In the genomic region with DNA sequence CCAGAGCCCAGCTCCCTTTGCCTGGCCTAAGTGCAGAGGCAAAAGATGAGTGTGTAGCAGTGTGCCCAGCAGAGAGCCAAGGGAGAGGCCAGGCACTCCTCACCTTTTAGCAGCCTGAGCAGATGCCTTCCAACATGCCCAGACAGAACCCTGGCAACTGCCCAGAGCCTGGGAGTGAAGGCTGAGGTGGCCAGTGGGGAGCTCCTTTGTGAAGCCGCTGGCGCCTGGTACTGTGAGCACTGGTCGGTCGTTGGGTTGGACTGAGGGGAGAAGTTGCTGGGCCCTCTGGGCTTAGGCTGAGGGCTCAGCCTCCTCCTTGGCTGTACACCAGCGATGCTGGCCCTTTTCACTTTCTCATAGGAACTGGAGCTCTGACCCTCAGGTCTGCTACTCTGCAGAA, we compare ENCODE assay signal across 9 mouse cellular contexts. TPM values are rescaled to one million over a fixed set of nuclear protein-coding genes. Genes with fewer than 3 reads are reported as not detected.
A peak's percentile ranks its signal among the peaks of the same experiment; 100 is the strongest.
DNase-seq lines count a peak whose midpoint lies in the region; ATAC-seq and TF ChIP-seq lines count a peak whose summit lies in the region.
"Had no signal": no experiment of that assay in that cellular context is flagged by ENCODE, and none has a peak within 500 bp of the region (broad histone marks: within the 10 kb centered on the region; RNA-seq: fewer than 3 reads in every experiment).

No protein-coding gene starts in this region.

- WGBS in midbrain, embryonic 15.5 days: 42% methylated on average over 5 of the region's 5 CpGs

- H3K9ac ChIP-seq in midbrain, embryonic 15.5 days: no peak overlapping the region

- peaks cover 9% of the 10 kb centered on the region for H3K4me1 ChIP-seq in midbrain, embryonic 15.5 days

- H3K27ac ChIP-seq in left cerebral cortex, adult 2 months: peak overlapping the region; percentile 26
- peak overlapping the region; percentile 35; the same call in 1 of the 2 replicates for H3K27ac ChIP-seq in midbrain, embryonic 15.5 days

- no peak overlapping the region for H3K4me3 ChIP-seq in left cerebral cortex, adult 2 months
- H3K4me3 ChIP-seq in midbrain, embryonic 15.5 days: no peak overlapping the region

- DNase-seq in left cerebral cortex, adult 2 months (ENCODE audit: extremely low spot score in 1 of 2, low spot score in 2 of 2): peak in 1 of 2 experiments; percentile 18
- DNase-seq in left cerebral cortex, adult 11 months (ENCODE audit: low spot score): no peak
- DNase-seq in cerebellum, adult 8-10 months: peak; percentile 24
- DNase-seq in gastrocnemius, postnatal 36 days: peak; percentile 58 to 65
- DNase-seq in kidney, adult 9 months: peak; percentile 31
- peak; percentile 85 to 87 for DNase-seq in urinary bladder, postnatal 36 days (ENCODE audit: low spot score in 2 of 2)
- DNase-seq in frontal cortex, adult 2 months (ENCODE audit: extremely low spot score in 1 of 2, low spot score in 1 of 2): no peak

- no peaks in the 10 kb centered on the region for H3K36me3 ChIP-seq in midbrain, embryonic 15.5 days (replicated peaks)

- no peak overlapping the region for H3K4me2 ChIP-seq in midbrain, embryonic 15.5 days

- TF ChIP-seq CTCF in left cerebral cortex, adult 2 months (IDR thresholded peaks at IDR 0.05): no peak

- peak; percentile 38; the same call in 1 of the 2 replicates for ATAC-seq in midbrain, embryonic 15.5 days (replicated peaks)

- intact Hi-C loops in left cerebral cortex, adult 2 months (cut with DNase I): no loop called here
- intact Hi-C loops in gastrocnemius, postnatal 36 days (cut with DNase I): no loop called here

- H3K9me3 ChIP-seq in midbrain, embryonic 15.5 days: no peaks in the 10 kb centered on the region

- no peaks in the 10 kb centered on the region for H3K27me3 ChIP-seq in midbrain, embryonic 15.5 days (replicated peaks)

RNA-seq across cellular contexts. Expression of gene Laptm4a, which starts 5.1 kb away (rescaled TPM):
- 100 to 1,000 TPM; 166 to 168 TPM for total RNA-seq in left cerebral cortex, adult 2 months (2021)
- 100 to 1,000 TPM; 214 to 221 TPM for total RNA-seq in gastrocnemius, postnatal 36 days (2021)
- polyA plus RNA-seq in midbrain, embryonic 15.5 days (2015; fragmentation: Nextera tagmentation; extraction: Ambion mirVana): 171 and 181 TPM in 2 replicates
- 229 and 243 TPM in 2 replicates for polyA plus RNA-seq in frontal cortex, adult 2 months (2012; rRNA removed)

RNA-seq across cellular contexts. Expression of gene Matn3, which starts 31.4 kb away (rescaled TPM):
- total RNA-seq in left cerebral cortex, adult 2 months (2021): under 1 TPM in 1 of 2 experiments, not detected in 1; 0.12 TPM
- total RNA-seq in gastrocnemius, postnatal 36 days (2021): under 1 TPM; 0.12 to 0.59 TPM
- 0.19 TPM in 1 of 2 replicates, not detected in the other for polyA plus RNA-seq in midbrain, embryonic 15.5 days (2015; fragmentation: Nextera tagmentation; extraction: Ambion mirVana)
- polyA plus RNA-seq in frontal cortex, adult 2 months (2012; rRNA removed): 0.08 TPM in 2 replicates
- total RNA-seq: left cerebral cortex, postnatal 36 days had no signal

RNA-seq across cellular contexts. Expression of gene Wdr35, which starts 57.3 kb away (rescaled TPM):
- total RNA-seq in left cerebral cortex, adult 2 months (2021): 10 to 100 TPM; 43.2 to 45.0 TPM
- 10 to 100 TPM in 1 of 2 experiments, 1 to 10 TPM in 1; 9.3 to 10.6 TPM for total RNA-seq in gastrocnemius, postnatal 36 days (2021)
- polyA plus RNA-seq in midbrain, embryonic 15.5 days (2015; fragmentation: Nextera tagmentation; extraction: Ambion mirVana): 23.1 and 24.0 TPM in 2 replicates
- polyA plus RNA-seq in frontal cortex, adult 2 months (2012; rRNA removed): 19.1 and 23.5 TPM in 2 replicates

Comparison
In these comparisons a context has a peak if more than half of its experiments do, and no peak if none do; other contexts are left out.
1. DNase-seq: peak in cerebellum, adult 8-10 months (single experiment), gastrocnemius, postnatal 36 days (2 of 2), kidney, adult 9 months (single experiment) and urinary bladder, postnatal 36 days (2 of 2); none in left cerebral cortex, adult 11 months (single experiment) and frontal cortex, adult 2 months (0 of 2).